Mouse (Mus musculus): ENCODE measurements around the gene Elmo1. TPM values are rescaled to one million over a fixed set of nuclear protein-coding genes. Genes with fewer than 3 reads are reported as not detected.

Elmo1 gene
- polyA plus RNA-seq, 1 experiment from 2014 or later: 13.8 TPM

DNA sequence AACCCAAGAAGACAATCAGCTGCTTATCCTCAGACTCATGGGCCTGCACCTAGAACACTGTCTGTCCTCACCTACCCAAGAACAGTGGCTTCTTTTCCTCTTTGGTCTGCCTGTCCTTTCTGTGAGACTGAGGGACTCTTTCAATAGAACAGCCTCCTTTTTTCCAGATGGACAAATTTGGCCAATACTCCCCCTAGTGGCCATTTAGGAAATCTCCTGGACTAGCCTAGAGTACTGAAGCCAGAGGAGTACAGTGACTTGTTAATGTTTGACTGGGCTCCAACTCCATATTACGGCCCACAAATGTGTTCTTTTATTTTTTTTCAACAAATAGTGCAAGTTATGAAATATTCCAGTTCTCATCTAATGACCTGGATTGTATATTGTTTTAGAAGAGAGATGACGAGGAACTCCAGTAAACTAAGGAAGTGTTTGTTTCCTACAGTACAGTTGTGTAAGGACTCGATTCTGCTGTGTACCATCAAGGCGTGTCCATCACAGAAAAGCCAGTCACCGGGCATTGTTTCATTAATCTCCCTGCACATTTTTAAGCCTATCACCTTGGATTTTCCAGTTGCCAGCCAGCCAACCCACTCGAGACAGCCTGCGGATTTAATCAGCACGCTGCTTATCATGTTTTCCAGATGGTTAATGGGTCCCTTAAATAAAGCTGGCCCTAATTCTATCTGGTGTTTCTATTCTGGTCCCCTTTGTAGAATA is 399.5 kb downstream of the Elmo1 start:
- H3K27ac ChIP-seq (replicated peaks): no peak overlapping the region
- no peaks in the 10 kb centered on the region for H3K36me3 ChIP-seq
- H3K4me3 ChIP-seq: no peak overlapping the region
- peak; percentile 31 for DNase-seq (ENCODE audit: low spot score)
- H3K27me3 ChIP-seq (ENCODE audit: low read depth, poor library complexity, severe bottlenecking): no peaks in the 10 kb centered on the region
- 81% methylated on average over 8 of the region's 8 CpGs for whole genome bisulfite sequencing
- no peaks in the 10 kb centered on the region for H3K9me3 ChIP-seq (replicated peaks)
- H3K4me1 ChIP-seq: no peaks in the 10 kb centered on the region

DNA sequence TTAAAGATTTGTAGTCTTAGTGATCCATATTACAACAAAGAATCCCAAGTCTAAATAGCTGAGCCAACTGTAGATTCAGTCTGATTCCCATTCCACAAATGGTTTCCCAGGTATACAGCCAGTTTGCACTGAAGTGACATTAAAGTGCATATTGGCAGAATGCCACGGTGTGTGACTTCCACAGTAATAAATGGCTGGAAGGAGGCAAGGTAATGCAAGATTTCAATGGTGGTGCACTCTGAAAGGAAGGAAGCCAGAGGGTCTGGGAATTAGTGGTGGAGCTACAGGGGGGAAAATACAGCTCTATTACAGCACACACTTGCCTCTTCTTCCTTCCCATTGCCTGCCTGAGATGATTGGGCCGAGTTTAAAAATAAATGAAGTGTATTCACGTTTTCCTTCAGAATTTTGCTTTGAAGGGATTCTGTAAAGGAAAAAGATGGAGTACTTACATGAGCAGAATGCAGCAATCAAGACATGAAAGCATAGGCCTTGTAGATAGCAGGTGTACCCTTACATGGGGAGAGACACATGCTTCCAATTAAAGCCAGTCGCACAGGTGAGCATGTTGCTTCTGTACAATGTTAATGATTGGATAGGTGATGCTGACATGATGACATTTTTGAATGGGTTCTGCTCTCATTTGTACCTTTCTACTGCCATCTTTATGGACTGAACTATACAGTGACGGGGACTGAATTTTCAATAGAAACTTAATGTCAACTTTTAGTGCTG is 400.6 kb downstream of the Elmo1 start:
- Histone ChIP-seq H3K36me3 (no peaks in the 10 kb centered on the region), H3K27ac (replicated peaks) (no peak overlapping the region), H3K4me3 (no peak overlapping the region), H3K9me3 (replicated peaks) (no peaks in the 10 kb centered on the region), H3K27me3 (ENCODE audit: low read depth, poor library complexity, severe bottlenecking) (no peaks in the 10 kb centered on the region), H3K4me1 (no peaks in the 10 kb centered on the region)
- 91% methylated on average over 5 of the region's 5 CpGs for WGBS
- DNase-seq (ENCODE audit: low spot score): no peak

DNA sequence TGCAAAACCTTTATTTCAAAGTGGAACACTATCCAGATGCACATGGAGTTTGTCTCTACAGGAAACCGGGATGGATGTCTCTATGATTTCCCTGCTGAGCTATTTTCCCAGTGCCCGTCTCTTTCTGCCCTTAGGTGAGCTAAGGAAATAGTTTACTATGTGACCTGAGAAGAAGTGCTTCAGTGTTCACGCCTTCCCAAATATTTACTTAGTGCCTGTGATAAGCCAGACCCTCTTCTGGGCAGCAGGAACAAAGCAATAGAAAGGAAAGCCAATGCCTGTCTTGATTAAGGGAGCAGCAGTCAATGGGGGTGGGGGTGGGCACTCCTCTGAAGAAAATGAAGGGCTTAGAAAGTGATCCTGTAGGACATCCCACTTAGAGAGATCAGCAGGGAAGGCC is 401.3 kb downstream of the Elmo1 start:
- WGBS: 64% methylated on average over 3 of the region's 3 CpGs
- no peak for DNase-seq (ENCODE audit: low spot score)

DNA sequence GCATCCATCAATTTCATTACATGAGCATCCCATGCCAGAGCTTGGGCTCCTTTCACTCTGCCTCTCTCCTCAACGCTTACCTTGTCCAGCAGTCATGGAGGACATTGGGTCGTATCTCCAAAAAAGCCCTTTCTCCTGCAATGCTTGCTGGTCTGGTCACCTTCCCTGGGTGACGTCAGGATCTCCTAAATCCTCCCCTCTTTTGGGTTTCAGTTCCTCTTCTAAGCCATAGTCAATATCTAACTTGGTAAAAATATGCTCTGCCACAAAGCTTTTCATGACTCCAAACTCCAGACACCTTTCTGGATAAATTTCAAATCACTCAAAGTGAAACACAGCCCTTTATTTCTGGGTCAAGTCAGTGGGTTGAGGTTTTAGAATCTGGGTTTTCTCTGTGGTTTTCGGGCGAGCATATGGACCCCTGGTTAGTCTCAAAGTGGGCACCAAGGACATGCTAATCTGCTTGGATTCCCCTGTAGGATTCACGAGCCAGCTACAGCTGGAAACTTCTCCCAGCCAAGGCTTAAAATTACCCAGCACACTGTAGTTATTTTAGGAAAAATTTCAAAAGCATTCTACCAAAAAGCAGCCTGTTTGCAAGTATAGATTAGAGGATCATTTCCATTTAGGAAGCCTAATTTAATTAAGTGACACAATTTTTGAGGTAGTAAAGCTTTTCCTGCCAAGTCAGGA is 403.8 kb downstream of the Elmo1 start:
- no peak for DNase-seq (ENCODE audit: low spot score)
- no peak overlapping the region for H3K27ac ChIP-seq (replicated peaks)
- WGBS: 83% methylated on average over 6 of the region's 6 CpGs
- no peaks in the 10 kb centered on the region for H3K4me1 ChIP-seq
- no peak overlapping the region for H3K4me3 ChIP-seq
- H3K9me3 ChIP-seq (replicated peaks): no peaks in the 10 kb centered on the region
- no peaks in the 10 kb centered on the region for H3K27me3 ChIP-seq (ENCODE audit: low read depth, poor library complexity, severe bottlenecking)
- H3K36me3 ChIP-seq: no peaks in the 10 kb centered on the region

More for the DNA sequence above, 401.3 kb downstream of the Elmo1 start:
- Histone ChIP-seq H3K4me3 (no peak overlapping the region), H3K4me1 (no peaks in the 10 kb centered on the region), H3K27ac (replicated peaks) (no peak overlapping the region), H3K36me3 (no peaks in the 10 kb centered on the region), H3K9me3 (replicated peaks) (no peaks in the 10 kb centered on the region), H3K27me3 (ENCODE audit: low read depth, poor library complexity, severe bottlenecking) (no peaks in the 10 kb centered on the region)

DNA sequence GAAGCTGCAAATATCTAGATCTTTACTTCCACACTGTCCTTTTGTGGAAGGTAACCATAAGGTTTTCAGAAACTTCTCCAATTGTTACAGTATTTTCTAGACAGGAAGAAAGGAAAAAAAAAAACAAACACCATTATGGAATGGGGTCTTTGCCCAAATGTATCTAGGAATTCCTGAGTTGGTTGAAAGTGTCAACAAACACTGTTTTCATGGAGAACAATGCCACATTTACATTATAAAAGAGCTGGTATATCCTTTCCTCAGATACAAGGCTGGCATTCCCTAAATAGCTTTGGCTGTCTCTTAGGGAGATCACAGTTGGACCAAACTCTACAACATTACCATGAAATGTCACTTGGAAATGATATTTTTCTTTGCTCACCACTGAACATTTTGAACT is 411.5 kb downstream of the Elmo1 start:
- Histone ChIP-seq H3K36me3 (no peaks in the 10 kb centered on the region), H3K9me3 (replicated peaks) (no peaks in the 10 kb centered on the region), H3K4me3 (no peak overlapping the region), H3K27ac (replicated peaks) (no peak overlapping the region), H3K4me1 (peaks cover 2% of the 10 kb centered on the region; the same call in 1 of the 2 replicates), H3K27me3 (ENCODE audit: low read depth, poor library complexity, severe bottlenecking) (no peaks in the 10 kb centered on the region)
- no peak for DNase-seq (ENCODE audit: low spot score)

DNA sequence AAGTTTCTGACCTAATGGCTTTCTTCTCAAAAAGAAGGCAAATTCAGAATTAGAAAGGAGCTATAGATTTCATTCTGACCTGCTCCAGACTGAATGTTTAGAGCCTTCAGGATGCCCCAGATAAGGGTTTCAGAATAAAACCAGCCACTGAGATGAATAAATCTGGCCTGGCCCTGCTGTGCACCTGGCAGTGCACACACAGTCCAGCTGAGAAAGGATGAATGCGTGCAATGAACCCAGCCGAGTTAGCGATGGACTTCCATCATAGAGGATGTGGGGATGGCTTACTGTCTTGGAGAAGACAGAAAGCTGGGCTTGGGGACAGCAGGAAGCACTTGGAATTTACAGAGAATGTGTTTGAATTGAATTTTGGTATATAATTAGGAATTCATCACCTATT is 413.0 kb downstream of the Elmo1 start:
- Histone ChIP-seq H3K4me3 (no peak overlapping the region), H3K27ac (replicated peaks) (no peak overlapping the region), H3K4me1 (peaks cover 2% of the 10 kb centered on the region), H3K9me3 (replicated peaks) (no peaks in the 10 kb centered on the region), H3K27me3 (ENCODE audit: low read depth, poor library complexity, severe bottlenecking) (no peaks in the 10 kb centered on the region), H3K36me3 (no peaks in the 10 kb centered on the region)
- WGBS: 80% methylated on average over 3 of the region's 3 CpGs
- no peak for DNase-seq (ENCODE audit: low spot score)

DNA sequence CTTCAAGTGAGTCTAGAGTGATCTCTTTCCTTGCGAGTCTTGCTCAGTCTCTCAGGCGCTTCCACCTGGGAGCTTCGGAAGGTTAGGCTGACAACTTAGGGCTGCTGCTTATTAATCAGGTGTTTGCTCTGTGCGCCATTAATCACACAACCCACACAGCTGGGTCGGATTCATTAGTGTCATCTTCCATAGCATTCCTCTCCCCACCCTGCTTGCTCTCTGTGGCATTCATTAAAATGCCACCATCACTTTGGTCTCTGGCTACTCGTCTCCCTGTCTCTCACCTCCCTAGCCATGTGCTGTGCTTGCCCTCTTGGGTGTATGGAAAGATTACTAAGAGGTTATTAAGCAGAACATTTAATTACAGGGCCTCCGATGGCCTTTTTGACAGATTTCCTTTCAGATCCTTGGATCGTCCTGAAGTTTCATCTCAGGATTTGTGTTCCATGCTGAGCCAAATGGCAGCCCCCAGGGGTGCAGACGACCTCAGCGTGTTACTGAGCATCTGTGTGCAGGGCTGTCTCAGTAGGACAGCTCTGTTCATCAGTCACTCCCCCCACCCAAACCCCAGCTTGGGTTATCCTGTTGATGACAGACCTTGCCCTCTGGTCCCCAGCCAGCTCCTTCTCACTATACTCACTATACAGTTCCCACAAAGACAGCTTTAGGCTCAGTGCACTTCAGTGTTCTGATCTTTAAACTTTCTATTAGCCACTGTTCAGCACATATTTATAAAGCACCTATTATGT is 417.2 kb downstream of the Elmo1 start:
- H3K27me3 ChIP-seq (ENCODE audit: low read depth, poor library complexity, severe bottlenecking): no peaks in the 10 kb centered on the region
- no peaks in the 10 kb centered on the region for H3K9me3 ChIP-seq (replicated peaks)
- H3K4me3 ChIP-seq: no peak overlapping the region
- H3K27ac ChIP-seq (replicated peaks): no peak overlapping the region
- WGBS: 75% methylated on average over 10 of the region's 10 CpGs
- H3K4me1 ChIP-seq: peaks cover 3% of the 10 kb centered on the region; the same call in 1 of the 2 replicates
- H3K36me3 ChIP-seq: no peaks in the 10 kb centered on the region
- no peak for DNase-seq (ENCODE audit: low spot score)

DNA sequence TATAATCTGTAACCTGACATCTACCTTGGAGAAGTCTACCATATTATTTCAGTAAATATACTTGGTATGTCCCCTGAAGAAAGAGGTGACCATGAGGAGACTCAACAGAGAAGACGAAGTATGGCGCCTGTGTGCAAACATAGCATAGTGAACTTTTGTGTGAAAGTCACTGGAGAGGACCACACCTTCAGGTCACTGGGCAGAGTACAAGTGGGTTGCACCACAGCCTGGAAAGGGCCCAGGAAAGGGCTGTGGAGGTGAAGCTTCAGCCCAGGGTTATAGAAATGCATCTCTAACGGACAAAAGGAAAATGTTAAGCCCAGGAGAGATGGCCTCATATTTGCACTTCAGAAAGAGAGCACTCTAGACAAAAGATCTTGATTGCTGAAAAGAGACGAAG is 420.6 kb downstream of the Elmo1 start:
- Histone ChIP-seq H3K36me3 (no peaks in the 10 kb centered on the region), H3K4me3 (no peak overlapping the region), H3K4me1 (peaks cover 10% of the 10 kb centered on the region; the same call in 1 of the 2 replicates), H3K27ac (replicated peaks) (no peak overlapping the region), H3K27me3 (ENCODE audit: low read depth, poor library complexity, severe bottlenecking) (no peaks in the 10 kb centered on the region), H3K9me3 (replicated peaks) (no peaks in the 10 kb centered on the region)
- DNase-seq (ENCODE audit: low spot score): no peak
- WGBS: 89% methylated on average over 4 of the region's 4 CpGs

DNA sequence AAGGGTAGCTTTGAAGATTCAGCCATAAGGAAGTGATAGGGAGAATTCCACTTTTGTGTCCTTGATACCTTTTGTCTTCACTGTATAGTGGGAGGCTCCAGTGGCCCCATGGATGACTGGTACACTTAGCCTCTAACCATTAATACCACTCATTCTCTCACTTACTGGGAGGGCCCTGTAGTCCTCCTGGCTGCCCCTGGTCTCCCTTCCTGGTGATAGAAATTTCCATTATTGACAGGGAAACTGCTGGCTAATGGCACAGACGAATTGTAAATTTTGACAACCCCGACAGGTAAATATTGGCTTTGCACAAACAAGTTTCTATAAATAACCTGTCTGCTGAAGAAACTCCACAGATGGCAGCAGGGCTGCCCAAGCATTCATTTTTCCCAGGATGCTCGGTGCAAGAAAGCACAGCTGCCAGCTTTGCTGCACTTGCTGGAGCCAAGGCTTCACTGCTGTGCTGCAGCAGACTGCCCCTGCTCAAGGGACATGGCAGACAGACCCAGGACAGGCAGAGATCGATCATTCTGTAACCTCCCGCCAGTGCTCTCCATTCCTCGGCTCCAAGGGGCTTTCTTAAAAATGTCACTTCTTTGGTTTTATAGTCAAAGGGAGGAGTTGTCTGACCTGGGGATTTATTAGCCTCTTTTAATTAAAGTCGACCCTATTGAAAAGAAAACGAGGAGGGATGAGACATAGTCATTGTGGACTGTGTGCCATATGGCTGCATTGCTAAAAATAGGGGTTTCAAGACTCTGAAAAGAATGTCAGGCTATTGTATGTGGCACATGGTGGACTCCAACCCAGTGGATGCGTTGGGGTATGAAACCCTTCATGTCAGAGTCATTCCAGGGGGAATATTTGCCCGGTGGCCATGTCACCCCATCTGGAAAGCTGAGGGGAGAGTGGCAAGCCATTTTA is 422.2 kb downstream of the Elmo1 start:
- WGBS: 71% methylated on average over 10 of the region's 10 CpGs
- Histone ChIP-seq H3K36me3 (no peaks in the 10 kb centered on the region), H3K9me3 (replicated peaks) (no peaks in the 10 kb centered on the region), H3K27ac (replicated peaks) (peak overlapping the region; percentile 38; the same call in 1 of the 2 replicates), H3K27me3 (ENCODE audit: low read depth, poor library complexity, severe bottlenecking) (no peaks in the 10 kb centered on the region), H3K4me1 (peaks cover 10% of the 10 kb centered on the region; the same call in 1 of the 2 replicates), H3K4me3 (no peak overlapping the region)
- DNase-seq (ENCODE audit: low spot score): no peak

DNA sequence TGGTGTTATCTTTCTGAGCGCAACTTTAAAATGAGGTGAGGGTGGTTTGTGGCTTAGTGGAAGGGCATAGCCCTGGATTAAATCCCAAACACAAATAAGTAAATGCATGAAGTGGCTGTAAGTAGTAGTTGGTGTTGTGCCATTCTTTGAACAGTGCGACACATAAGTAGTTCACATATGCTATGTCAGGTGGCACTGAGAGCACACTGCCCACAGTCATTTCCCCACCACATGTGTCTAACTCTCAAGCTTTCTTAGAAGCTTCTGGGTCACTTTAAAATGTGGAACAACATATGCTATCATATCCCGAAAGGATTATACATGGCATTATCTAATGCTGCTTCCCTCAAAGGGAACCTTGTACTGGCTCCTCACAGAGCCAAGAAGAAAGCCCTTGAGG is 424.3 kb downstream of the Elmo1 start:
- Histone ChIP-seq H3K9me3 (replicated peaks) (no peaks in the 10 kb centered on the region), H3K4me3 (no peak overlapping the region), H3K4me1 (peaks cover 10% of the 10 kb centered on the region; the same call in 1 of the 2 replicates), H3K36me3 (no peaks in the 10 kb centered on the region), H3K27ac (replicated peaks) (no peak overlapping the region), H3K27me3 (ENCODE audit: low read depth, poor library complexity, severe bottlenecking) (no peaks in the 10 kb centered on the region)
- no peak for DNase-seq (ENCODE audit: low spot score)
- 90% methylated on average over 3 of the region's 3 CpGs for WGBS

DNA sequence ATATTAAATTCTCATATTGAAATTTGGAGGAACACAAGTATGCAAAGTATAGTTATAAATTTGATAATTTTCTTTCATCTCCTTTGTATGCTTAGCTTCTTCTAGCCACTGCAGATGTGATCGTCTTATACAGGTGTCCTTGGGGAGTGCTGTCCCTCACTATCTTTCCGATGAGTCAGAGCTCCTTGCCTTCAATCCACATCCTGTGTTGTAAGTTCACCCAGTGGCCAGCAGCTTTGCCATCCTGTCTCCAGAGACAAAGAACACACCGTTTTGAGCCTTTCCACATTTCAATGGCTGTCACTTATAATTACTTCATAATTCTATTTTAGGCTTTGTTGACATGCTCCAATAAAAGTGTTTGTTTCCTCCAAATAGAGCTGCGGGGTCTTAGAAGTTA is 425.7 kb downstream of the Elmo1 start:
- no peaks in the 10 kb centered on the region for H3K9me3 ChIP-seq (replicated peaks)
- 87% methylated on average over 4 of the region's 4 CpGs for WGBS
- H3K4me3 ChIP-seq: no peak overlapping the region
- H3K4me1 ChIP-seq: peaks cover 10% of the 10 kb centered on the region; the same call in 1 of the 2 replicates
- H3K36me3 ChIP-seq: no peaks in the 10 kb centered on the region
- DNase-seq (ENCODE audit: low spot score): no peak
- H3K27ac ChIP-seq (replicated peaks): no peak overlapping the region
- H3K27me3 ChIP-seq (ENCODE audit: low read depth, poor library complexity, severe bottlenecking): no peaks in the 10 kb centered on the region
